Mouse (Mus musculus): ENCODE measurements around the gene Prkcb. TPM values are rescaled to one million over a fixed set of nuclear protein-coding genes. Genes with fewer than 3 reads are reported as not detected.

The Prkcb gene
- polyA plus RNA-seq, 1 experiment from 2014 or later, result 3.7 TPM

- no peak for DNase-seq (ENCODE audit: low spot score)
- Histone ChIP-seq H3K4me1 (peaks cover 27% of the 10 kb centered on the region), H3K36me3 (no peaks in the 10 kb centered on the region), H3K9me3 (replicated peaks) (no peaks in the 10 kb centered on the region), H3K4me3 (no peak overlapping the region), H3K27me3 (ENCODE audit: low read depth, poor library complexity, severe bottlenecking) (0 out of 2 replicates have a peak, but pooled peaks cover 11% of the 10 kb centered on the region), H3K27ac (no peak overlapping the region)
- 90% methylated on average over 8 of the region's 8 CpGs for WGBS
Observed at GRCm38 (mm10) chr7:122315720-122316331, 27.3 kb downstream of the Prkcb start.

- H3K9me3 ChIP-seq (replicated peaks), result no peaks in the 10 kb centered on the region
- peaks cover 18% of the 10 kb centered on the region for H3K4me1 ChIP-seq
- 79% methylated on average over 3 of the region's 3 CpGs for WGBS
- no peak for DNase-seq (ENCODE audit: low spot score)
- H3K27ac ChIP-seq, result no peak overlapping the region
- H3K36me3 ChIP-seq, result no peaks in the 10 kb centered on the region
- no peak overlapping the region for H3K4me3 ChIP-seq
- 0 out of 2 replicates have a peak, but pooled peaks cover 11% of the 10 kb centered on the region for H3K27me3 ChIP-seq (ENCODE audit: low read depth, poor library complexity, severe bottlenecking)
Observed at GRCm38 (mm10) chr7:122316681-122317080, 28.1 kb downstream of the Prkcb start.

DNA sequence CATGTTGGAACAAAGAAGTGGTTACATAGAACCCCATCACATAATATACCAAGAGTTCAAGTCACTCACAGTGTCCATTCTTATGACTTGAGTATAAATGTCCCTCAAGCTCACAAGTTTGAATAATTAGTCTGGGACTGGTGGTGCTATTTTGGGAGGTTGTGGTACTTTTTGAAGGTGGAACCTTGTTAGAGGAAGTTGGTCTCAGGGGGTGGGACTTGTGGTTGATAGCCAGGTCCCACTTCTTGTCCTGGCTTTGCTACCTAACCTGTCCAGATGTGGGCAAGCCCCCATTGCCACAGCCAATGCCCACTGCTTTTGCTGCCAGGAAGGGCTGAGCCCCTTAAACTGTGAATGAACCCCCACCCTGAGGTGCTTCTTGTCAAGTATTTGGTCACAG is 28.9 kb downstream of the Prkcb start:
- no peak for DNase-seq (ENCODE audit: low spot score)
- no peaks in the 10 kb centered on the region for H3K9me3 ChIP-seq (replicated peaks)
- H3K4me1 ChIP-seq, result peaks cover 10% of the 10 kb centered on the region
- no peak overlapping the region for H3K27ac ChIP-seq
- H3K27me3 ChIP-seq (ENCODE audit: low read depth, poor library complexity, severe bottlenecking), result 0 out of 2 replicates have a peak, but pooled peaks cover 11% of the 10 kb centered on the region
- H3K4me3 ChIP-seq, result no peak overlapping the region
- H3K36me3 ChIP-seq, result no peaks in the 10 kb centered on the region

DNA sequence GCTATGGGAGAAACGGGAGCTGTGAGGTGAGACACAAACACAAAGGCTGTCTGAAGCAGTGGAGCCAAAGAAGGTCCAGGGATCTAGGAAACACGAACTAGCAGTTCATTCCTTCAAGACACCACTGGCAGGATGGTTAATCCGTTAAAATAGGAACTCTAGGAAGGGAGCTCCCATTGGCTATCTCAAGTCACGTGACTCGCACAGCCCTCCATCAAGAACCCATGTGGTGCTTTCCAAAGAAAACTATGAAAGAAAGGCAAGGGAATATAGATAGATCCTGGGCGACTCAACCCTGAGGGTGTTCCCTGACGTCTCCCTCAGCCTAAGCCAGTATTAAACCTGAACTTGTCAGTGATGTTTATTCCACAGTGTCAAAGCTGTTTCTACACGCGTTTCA is 31.0 kb downstream of the Prkcb start:
- no peaks in the 10 kb centered on the region for H3K9me3 ChIP-seq (replicated peaks)
- WGBS, result 82% methylated on average over 9 of the region's 9 CpGs

GRCm38 (mm10) chr7:122320843-122321544 is 32.4 kb downstream of the Prkcb start:
- Histone ChIP-seq H3K27me3 (ENCODE audit: low read depth, poor library complexity, severe bottlenecking) (no peaks in the 10 kb centered on the region), H3K36me3 (no peaks in the 10 kb centered on the region), H3K9me3 (replicated peaks) (no peaks in the 10 kb centered on the region), H3K4me1 (no peaks in the 10 kb centered on the region), H3K4me3 (no peak overlapping the region), H3K27ac (no peak overlapping the region)
- no peak for DNase-seq (ENCODE audit: low spot score)
- 96% methylated on average over 7 of the region's 7 CpGs for WGBS

More for the DNA sequence above, 31.0 kb downstream of the Prkcb start:
- Histone ChIP-seq H3K4me1 (no peaks in the 10 kb centered on the region), H3K27ac (no peak overlapping the region), H3K27me3 (ENCODE audit: low read depth, poor library complexity, severe bottlenecking) (no peaks in the 10 kb centered on the region), H3K4me3 (no peak overlapping the region), H3K36me3 (no peaks in the 10 kb centered on the region)
- no peak for DNase-seq (ENCODE audit: low spot score)

- no peaks in the 10 kb centered on the region for H3K9me3 ChIP-seq (replicated peaks)
- H3K27ac ChIP-seq, result no peak overlapping the region
- no peaks in the 10 kb centered on the region for H3K4me1 ChIP-seq
- no peaks in the 10 kb centered on the region for H3K27me3 ChIP-seq (ENCODE audit: low read depth, poor library complexity, severe bottlenecking)
- H3K4me3 ChIP-seq, result no peak overlapping the region
- WGBS, result 61% methylated on average over 8 of the region's 8 CpGs
- no peaks in the 10 kb centered on the region for H3K36me3 ChIP-seq
- DNase-seq (ENCODE audit: low spot score), result no peak
Observed at GRCm38 (mm10) chr7:122322038-122322690, 33.6 kb downstream of the Prkcb start.

- WGBS, result 91% methylated on average over 3 of the region's 3 CpGs
- no peak for DNase-seq (ENCODE audit: low spot score)
- Histone ChIP-seq H3K27ac (no peak overlapping the region), H3K9me3 (replicated peaks) (no peaks in the 10 kb centered on the region), H3K36me3 (no peaks in the 10 kb centered on the region), H3K4me3 (no peak overlapping the region), H3K4me1 (no peaks in the 10 kb centered on the region), H3K27me3 (ENCODE audit: low read depth, poor library complexity, severe bottlenecking) (no peaks in the 10 kb centered on the region)
Observed at GRCm38 (mm10) chr7:122327942-122328341, 39.4 kb downstream of the Prkcb start.

GRCm38 (mm10) chr7:122328466-122328865 is 39.9 kb downstream of the Prkcb start:
- no peaks in the 10 kb centered on the region for H3K9me3 ChIP-seq (replicated peaks)
- DNase-seq (ENCODE audit: low spot score), result no peak
- H3K36me3 ChIP-seq, result no peaks in the 10 kb centered on the region
- no peak overlapping the region for H3K4me3 ChIP-seq
- no peak overlapping the region for H3K27ac ChIP-seq
- H3K4me1 ChIP-seq, result no peaks in the 10 kb centered on the region
- no peaks in the 10 kb centered on the region for H3K27me3 ChIP-seq (ENCODE audit: low read depth, poor library complexity, severe bottlenecking)
- 87% methylated on average over 5 of the region's 5 CpGs for WGBS

GRCm38 (mm10) chr7:122329588-122329987 is 41.0 kb downstream of the Prkcb start:
- 84% methylated on average over 4 of the region's 4 CpGs for WGBS
- Histone ChIP-seq H3K4me1 (no peaks in the 10 kb centered on the region), H3K4me3 (no peak overlapping the region), H3K9me3 (replicated peaks) (no peaks in the 10 kb centered on the region), H3K36me3 (no peaks in the 10 kb centered on the region), H3K27me3 (ENCODE audit: low read depth, poor library complexity, severe bottlenecking) (no peaks in the 10 kb centered on the region), H3K27ac (no peak overlapping the region)
- DNase-seq (ENCODE audit: low spot score), result no peak

DNA sequence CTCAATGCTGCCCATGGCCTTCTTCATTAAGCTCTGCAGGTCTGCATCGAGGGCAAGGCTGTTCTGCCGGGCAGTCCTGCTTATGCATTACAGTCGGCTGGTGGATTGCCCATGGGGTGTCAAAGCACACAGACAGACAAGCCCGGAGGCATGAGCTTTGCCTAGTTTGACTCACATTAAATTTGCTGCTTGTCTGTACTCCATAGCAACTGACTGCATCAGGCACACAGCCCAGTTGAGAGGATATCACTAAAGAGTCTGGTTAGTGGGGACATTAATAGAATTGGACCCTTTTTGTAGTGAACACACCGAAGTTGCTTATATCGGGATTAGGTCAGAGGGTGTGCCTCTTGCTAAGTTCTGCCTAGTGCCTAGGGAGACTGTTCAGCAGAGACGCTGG is 45.1 kb downstream of the Prkcb start:
- H3K27me3 ChIP-seq (ENCODE audit: low read depth, poor library complexity, severe bottlenecking), result no peaks in the 10 kb centered on the region
- 93% methylated on average over 7 of the region's 7 CpGs for WGBS
- no peaks in the 10 kb centered on the region for H3K36me3 ChIP-seq
- H3K4me1 ChIP-seq, result no peaks in the 10 kb centered on the region
- DNase-seq (ENCODE audit: low spot score), result no peak
- no peak overlapping the region for H3K27ac ChIP-seq
- no peak overlapping the region for H3K4me3 ChIP-seq
- H3K9me3 ChIP-seq (replicated peaks), result no peaks in the 10 kb centered on the region

DNA sequence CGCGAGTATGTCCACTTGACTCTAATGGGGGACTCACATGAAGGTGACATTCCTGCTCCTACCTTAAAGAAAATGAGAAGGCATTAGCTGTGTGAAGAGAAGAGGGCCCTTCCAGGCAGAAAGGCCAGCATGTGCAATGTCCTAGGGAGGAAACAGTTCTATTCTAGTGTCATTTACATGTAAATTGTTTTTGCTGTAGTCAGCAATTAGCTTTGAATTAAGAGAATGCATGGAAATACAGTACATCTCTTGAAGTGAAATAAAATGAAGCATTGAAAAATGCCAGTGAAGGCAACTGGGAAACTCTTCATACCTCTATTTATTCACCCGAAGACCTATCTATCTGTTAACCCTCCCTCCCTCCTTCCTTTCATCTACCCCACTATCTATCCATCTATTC is 48.8 kb downstream of the Prkcb start:
- Histone ChIP-seq H3K4me3 (no peak overlapping the region), H3K27ac (no peak overlapping the region), H3K4me1 (no peaks in the 10 kb centered on the region), H3K9me3 (replicated peaks) (no peaks in the 10 kb centered on the region), H3K36me3 (no peaks in the 10 kb centered on the region), H3K27me3 (ENCODE audit: low read depth, poor library complexity, severe bottlenecking) (no peaks in the 10 kb centered on the region)
- 95% methylated on average over 3 of the region's 3 CpGs for WGBS
- DNase-seq (ENCODE audit: low spot score), result no peak

DNA sequence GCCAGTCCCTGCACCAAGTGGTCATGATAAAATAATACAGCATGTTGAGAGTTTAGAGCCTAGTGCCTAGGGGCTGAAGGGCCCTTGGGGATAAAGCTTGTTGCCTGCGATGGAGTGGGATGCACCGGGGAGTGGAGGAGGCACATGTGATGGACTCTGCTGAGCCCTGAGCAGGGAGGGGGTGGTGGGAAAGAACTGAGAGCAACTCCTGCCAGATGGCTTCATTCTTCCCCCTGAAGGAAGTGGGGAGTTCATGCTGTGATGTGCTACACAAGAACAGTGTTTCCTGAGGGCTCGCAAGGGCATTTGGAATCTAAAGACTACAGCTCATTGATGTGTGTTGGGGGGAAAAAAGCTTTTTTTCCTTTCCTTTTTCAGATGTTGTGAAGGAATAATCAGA is 49.5 kb downstream of the Prkcb start:
- whole genome bisulfite sequencing, result 88% methylated on average over 3 of the region's 3 CpGs
- H3K27me3 ChIP-seq (ENCODE audit: low read depth, poor library complexity, severe bottlenecking), result no peaks in the 10 kb centered on the region
- no peak overlapping the region for H3K27ac ChIP-seq
- H3K4me1 ChIP-seq, result no peaks in the 10 kb centered on the region
- DNase-seq (ENCODE audit: low spot score), result no peak
- no peak overlapping the region for H3K4me3 ChIP-seq
- no peaks in the 10 kb centered on the region for H3K36me3 ChIP-seq
- no peaks in the 10 kb centered on the region for H3K9me3 ChIP-seq (replicated peaks)

DNA sequence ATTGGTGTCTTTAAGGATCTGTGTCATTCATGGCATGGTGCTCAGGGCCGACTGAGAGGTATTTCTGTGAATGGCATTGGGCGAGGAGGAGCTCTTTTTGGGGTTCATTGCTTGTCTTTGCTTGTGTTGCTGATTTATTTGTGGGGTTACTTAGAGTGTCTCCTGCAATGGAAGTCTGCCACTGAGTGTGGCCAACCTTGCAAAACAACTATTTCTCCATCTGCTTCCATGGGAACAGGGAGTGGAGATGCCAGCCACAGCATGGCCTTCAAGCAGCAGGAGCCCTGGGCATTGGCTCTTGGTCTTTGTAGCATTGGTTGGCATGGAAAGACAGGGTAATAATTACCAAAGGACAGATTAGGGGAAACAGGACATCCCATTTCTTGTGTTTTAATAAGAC is 50.9 kb downstream of the Prkcb start:
- Histone ChIP-seq H3K4me1 (no peaks in the 10 kb centered on the region; the same call in 1 of the 2 replicates), H3K9me3 (replicated peaks) (no peaks in the 10 kb centered on the region), H3K4me3 (no peak overlapping the region), H3K27me3 (ENCODE audit: low read depth, poor library complexity, severe bottlenecking) (peaks cover under 1% of the 10 kb centered on the region; the same call in 1 of the 2 replicates), H3K27ac (no peak overlapping the region), H3K36me3 (no peaks in the 10 kb centered on the region)
- DNase-seq (ENCODE audit: low spot score), result no peak
- WGBS, result 85% methylated on average over 2 of the region's 2 CpGs

Data from limb, embryonic 10.5 days (tissue).